Mouse (Mus musculus): ENCODE data around the gene Nr6a1.

Gene Nr6a1

GRCm38 (mm10) chr2:38739847-38740246 lies 187.6 kb downstream of the Nr6a1 start:
- Histone ChIP-seq H3K27me3 (ENCODE audit: control insufficient read depth, insufficient read depth, low read length, poor library complexity, severe bottlenecking) (no peaks in the 10 kb centered on the region), H3K36me3 (ENCODE audit: control insufficient read depth, insufficient read depth, low read length, poor library complexity, severe bottlenecking) (no peaks in the 10 kb centered on the region)
- no peak for DNase-seq (ENCODE audit: low read depth, low spot score)

- Histone ChIP-seq H3K36me3 (ENCODE audit: control insufficient read depth, insufficient read depth, low read length, poor library complexity, severe bottlenecking) (no peaks in the 10 kb centered on the region), H3K27me3 (ENCODE audit: control insufficient read depth, insufficient read depth, low read length, poor library complexity, severe bottlenecking) (no peaks in the 10 kb centered on the region)
- peak; percentile 62 for DNase-seq (ENCODE audit: low read depth, low spot score)
These were observed 188.1 kb downstream of the Nr6a1 start for GRCm38 (mm10) chr2:38739410-38739809.

- no peaks in the 10 kb centered on the region for H3K27me3 ChIP-seq (ENCODE audit: control insufficient read depth, insufficient read depth, low read length, poor library complexity, severe bottlenecking)
- no peaks in the 10 kb centered on the region for H3K36me3 ChIP-seq (ENCODE audit: control insufficient read depth, insufficient read depth, low read length, poor library complexity, severe bottlenecking)
- DNase-seq (ENCODE audit: low read depth, low spot score): no peak
These were observed 188.7 kb downstream of the Nr6a1 start for GRCm38 (mm10) chr2:38738601-38739301.

GRCm38 (mm10) chr2:38735740-38736139 lies 191.7 kb downstream of the Nr6a1 start:
- no peaks in the 10 kb centered on the region for H3K27me3 ChIP-seq (ENCODE audit: control insufficient read depth, insufficient read depth, low read length, poor library complexity, severe bottlenecking)
- DNase-seq (ENCODE audit: low read depth, low spot score): no peak
- no peaks in the 10 kb centered on the region for H3K36me3 ChIP-seq (ENCODE audit: control insufficient read depth, insufficient read depth, low read length, poor library complexity, severe bottlenecking)

- Histone ChIP-seq H3K36me3 (ENCODE audit: control insufficient read depth, insufficient read depth, low read length, poor library complexity, severe bottlenecking) (no peaks in the 10 kb centered on the region), H3K27me3 (ENCODE audit: control insufficient read depth, insufficient read depth, low read length, poor library complexity, severe bottlenecking) (no peaks in the 10 kb centered on the region)
- DNase-seq (ENCODE audit: low read depth, low spot score): no peak
These were observed 192.8 kb downstream of the Nr6a1 start for GRCm38 (mm10) chr2:38734721-38735120.

- no peaks in the 10 kb centered on the region for H3K36me3 ChIP-seq (ENCODE audit: control insufficient read depth, insufficient read depth, low read length, poor library complexity, severe bottlenecking)
- H3K27me3 ChIP-seq (ENCODE audit: control insufficient read depth, insufficient read depth, low read length, poor library complexity, severe bottlenecking): no peaks in the 10 kb centered on the region
- DNase-seq (ENCODE audit: low read depth, low spot score): no peak
These were observed 197.1 kb downstream of the Nr6a1 start for GRCm38 (mm10) chr2:38730331-38730827.

DNA sequence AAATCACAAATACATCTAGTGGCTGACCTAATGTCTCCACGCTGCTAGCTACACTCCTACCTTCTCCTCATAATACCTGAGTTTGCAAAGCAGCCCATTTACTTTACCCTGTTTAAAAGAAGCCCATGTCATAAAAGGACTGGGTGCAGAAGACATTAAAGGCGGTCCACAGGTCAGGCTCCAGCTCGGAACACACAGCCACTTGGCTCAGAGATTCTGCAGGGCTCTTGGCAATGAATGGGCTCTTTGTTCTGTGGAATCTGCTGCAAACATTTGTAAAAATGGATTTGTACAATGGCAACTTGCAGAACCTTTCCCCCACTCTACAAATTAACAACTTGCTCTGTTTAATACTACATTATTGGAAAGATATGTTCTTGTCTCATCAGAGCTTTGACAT lies 202.1 kb downstream of the Nr6a1 start:
- Histone ChIP-seq H3K27me3 (ENCODE audit: control insufficient read depth, insufficient read depth, low read length, poor library complexity, severe bottlenecking) (no peaks in the 10 kb centered on the region), H3K36me3 (ENCODE audit: control insufficient read depth, insufficient read depth, low read length, poor library complexity, severe bottlenecking) (no peaks in the 10 kb centered on the region)
- no peak for DNase-seq (ENCODE audit: low read depth, low spot score)

GRCm38 (mm10) chr2:38723378-38723777 lies 204.1 kb downstream of the Nr6a1 start:
- no peaks in the 10 kb centered on the region for H3K36me3 ChIP-seq (ENCODE audit: control insufficient read depth, insufficient read depth, low read length, poor library complexity, severe bottlenecking)
- DNase-seq (ENCODE audit: low read depth, low spot score): no peak
- no peaks in the 10 kb centered on the region for H3K27me3 ChIP-seq (ENCODE audit: control insufficient read depth, insufficient read depth, low read length, poor library complexity, severe bottlenecking)

- Histone ChIP-seq H3K36me3 (ENCODE audit: control insufficient read depth, insufficient read depth, low read length, poor library complexity, severe bottlenecking) (no peaks in the 10 kb centered on the region), H3K27me3 (ENCODE audit: control insufficient read depth, insufficient read depth, low read length, poor library complexity, severe bottlenecking) (no peaks in the 10 kb centered on the region)
- no peak for DNase-seq (ENCODE audit: low read depth, low spot score)
These were observed 205.4 kb downstream of the Nr6a1 start for GRCm38 (mm10) chr2:38722076-38722475.

DNA sequence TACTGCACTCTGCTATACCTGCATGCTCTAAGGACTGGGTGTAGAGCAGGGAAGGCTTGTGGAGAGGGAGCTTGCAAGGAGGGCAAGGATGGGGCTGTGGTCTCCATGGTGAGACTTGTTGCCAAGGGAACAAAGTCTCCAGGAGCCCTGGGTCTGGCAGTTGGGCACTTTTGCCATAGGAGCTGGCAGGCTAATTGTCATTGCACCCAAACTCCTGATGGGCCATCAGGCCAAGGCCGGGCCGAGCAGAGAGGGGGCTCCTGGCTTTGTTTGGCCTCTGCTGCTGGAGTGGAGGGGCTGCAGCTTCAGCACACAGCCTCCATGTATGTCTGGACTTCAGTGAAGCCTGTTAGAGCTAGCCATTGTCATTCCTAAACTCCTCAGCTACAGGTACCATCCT lies 206.8 kb downstream of the Nr6a1 start:
- Histone ChIP-seq H3K27me3 (ENCODE audit: control insufficient read depth, insufficient read depth, low read length, poor library complexity, severe bottlenecking) (no peaks in the 10 kb centered on the region), H3K36me3 (ENCODE audit: control insufficient read depth, insufficient read depth, low read length, poor library complexity, severe bottlenecking) (no peaks in the 10 kb centered on the region)
- DNase-seq (ENCODE audit: low read depth, low spot score): no peak

DNA sequence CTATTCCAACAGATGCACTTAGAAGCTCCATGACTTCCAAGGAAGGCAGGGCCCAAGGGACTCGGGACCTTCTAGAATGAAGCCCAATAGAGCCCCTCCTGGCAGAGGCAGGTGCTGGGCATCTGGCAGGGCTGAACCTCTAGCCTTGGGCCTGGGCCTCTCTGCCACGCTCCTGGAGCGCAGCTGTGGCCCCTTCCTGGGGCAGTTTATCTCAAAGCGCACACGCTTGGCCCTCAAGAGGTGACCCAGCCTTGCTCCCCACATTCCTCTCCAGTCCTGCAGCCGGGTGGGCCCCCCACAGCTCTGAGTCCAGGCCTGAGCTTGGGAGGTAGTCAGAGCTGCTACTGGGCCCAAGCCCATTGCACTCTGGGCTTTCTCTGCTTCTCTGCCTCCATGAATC lies 208.1 kb downstream of the Nr6a1 start:
- no peak for DNase-seq (ENCODE audit: low read depth, low spot score)
- no peaks in the 10 kb centered on the region for H3K36me3 ChIP-seq (ENCODE audit: control insufficient read depth, insufficient read depth, low read length, poor library complexity, severe bottlenecking)
- H3K27me3 ChIP-seq (ENCODE audit: control insufficient read depth, insufficient read depth, low read length, poor library complexity, severe bottlenecking): no peaks in the 10 kb centered on the region

DNA sequence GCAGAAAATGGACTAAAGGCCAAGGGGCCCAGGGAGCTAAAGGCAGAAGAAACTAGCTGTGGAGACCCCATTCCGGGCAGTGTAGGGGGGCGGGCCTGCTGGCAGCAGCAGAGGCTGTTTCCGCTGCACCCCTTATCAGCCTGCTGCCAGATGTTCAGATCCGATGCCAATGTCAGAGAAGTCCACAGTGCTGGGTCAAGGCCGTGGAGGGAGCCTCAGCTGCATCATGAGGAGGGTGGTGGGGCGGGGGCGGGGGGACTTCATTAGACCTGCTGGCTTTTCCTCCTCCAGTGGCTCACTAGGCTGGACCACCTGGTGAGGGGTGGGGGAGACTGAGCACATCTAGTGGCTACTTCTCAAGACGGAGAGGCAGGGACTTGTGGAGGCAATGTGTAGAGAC lies 208.8 kb downstream of the Nr6a1 start:
- Histone ChIP-seq H3K27me3 (ENCODE audit: control insufficient read depth, insufficient read depth, low read length, poor library complexity, severe bottlenecking) (no peaks in the 10 kb centered on the region), H3K36me3 (ENCODE audit: control insufficient read depth, insufficient read depth, low read length, poor library complexity, severe bottlenecking) (no peaks in the 10 kb centered on the region)
- DNase-seq (ENCODE audit: low read depth, low spot score): no peak

DNA sequence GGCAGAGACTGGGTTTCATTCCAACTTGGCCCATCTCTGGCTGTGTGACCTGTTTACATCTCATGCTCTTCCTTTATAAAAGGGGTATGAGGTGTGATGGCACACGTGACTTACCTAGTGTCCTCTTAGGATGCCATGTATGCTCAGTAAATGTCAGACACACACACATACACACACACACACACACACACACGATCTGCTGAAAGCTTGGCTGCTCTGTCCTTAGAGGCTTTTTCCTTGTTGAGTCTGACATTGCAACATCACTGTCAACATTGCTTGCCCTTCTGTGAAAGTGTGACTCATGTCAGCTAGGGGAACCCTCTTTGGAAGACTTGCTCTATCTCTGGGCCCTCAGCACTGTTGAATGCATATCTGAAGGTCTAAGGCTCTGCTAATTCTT lies 210.1 kb downstream of the Nr6a1 start:
- Histone ChIP-seq H3K36me3 (ENCODE audit: control insufficient read depth, insufficient read depth, low read length, poor library complexity, severe bottlenecking) (no peaks in the 10 kb centered on the region), H3K27me3 (ENCODE audit: control insufficient read depth, insufficient read depth, low read length, poor library complexity, severe bottlenecking) (no peaks in the 10 kb centered on the region)
- no peak for DNase-seq (ENCODE audit: low read depth, low spot score)

DNA sequence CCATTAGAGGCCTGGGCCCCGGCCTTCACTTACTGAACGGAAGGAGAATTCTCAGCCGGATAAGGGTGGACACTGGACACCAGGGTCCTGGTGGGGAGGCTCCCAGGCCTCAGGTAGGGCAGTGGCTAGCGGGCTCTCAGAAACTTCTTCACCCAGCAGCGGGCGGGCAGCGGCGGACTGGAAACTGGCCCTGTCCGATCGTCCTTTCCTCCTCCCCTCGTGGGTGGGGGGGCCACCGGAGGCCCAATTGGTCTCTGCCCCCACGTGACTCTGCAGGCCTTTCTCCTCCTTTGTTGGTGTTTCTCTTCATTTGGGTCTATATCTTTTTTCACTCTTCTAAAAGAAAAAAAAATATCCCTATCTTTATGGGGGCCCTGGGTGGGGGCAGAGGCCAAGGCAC lies 213.2 kb downstream of the Nr6a1 start, which contains the start of gene Nr5a1:
Nr5a1 (minus strand) TSS at position 219 of the 400 bp plus-strand sequence.
- no peaks in the 10 kb centered on the region for H3K27me3 ChIP-seq (ENCODE audit: control insufficient read depth, insufficient read depth, low read length, poor library complexity, severe bottlenecking)
- no peaks in the 10 kb centered on the region for H3K36me3 ChIP-seq (ENCODE audit: control insufficient read depth, insufficient read depth, low read length, poor library complexity, severe bottlenecking)
- DNase-seq (ENCODE audit: low read depth, low spot score): no peak

- no peak for DNase-seq (ENCODE audit: low read depth, low spot score)
- Histone ChIP-seq H3K27me3 (ENCODE audit: control insufficient read depth, insufficient read depth, low read length, poor library complexity, severe bottlenecking) (no peaks in the 10 kb centered on the region), H3K36me3 (ENCODE audit: control insufficient read depth, insufficient read depth, low read length, poor library complexity, severe bottlenecking) (no peaks in the 10 kb centered on the region)
These were observed 213.9 kb downstream of the Nr6a1 start for GRCm38 (mm10) chr2:38713596-38713995.

- no peak for DNase-seq (ENCODE audit: low read depth, low spot score)
- no peaks in the 10 kb centered on the region for H3K27me3 ChIP-seq (ENCODE audit: control insufficient read depth, insufficient read depth, low read length, poor library complexity, severe bottlenecking)
- no peaks in the 10 kb centered on the region for H3K36me3 ChIP-seq (ENCODE audit: control insufficient read depth, insufficient read depth, low read length, poor library complexity, severe bottlenecking)
These were observed 214.7 kb downstream of the Nr6a1 start for GRCm38 (mm10) chr2:38712769-38713125.

All from splenic B cell, adult 2 months (primary cell).